Mouse (Mus musculus) small intestine, adult 2 months (tissue): ENCODE measurements at regions not wholly inside any gene's neighbourhood (a gene's known extent, or its start where the extent isn't known, plus 50 kb on each side); places are given as distances from the start of the nearest gene placed in this dataset.

ENCODE experiments used
- CTCF ChIP-seq: fragments of 200-500 bp; IDR thresholded peaks from 2 replicates; pipeline ENCODE4 v1.5.1; 2012; ENCODE audit warnings: low read depth, mild to moderate bottlenecking, control low read depth, inconsistent platforms, low read length, moderate library complexity, mixed read lengths; ENCODE audit not compliant: insufficient replicate concordance, insufficient read length; ENCODE audit errors: extremely low read depth
- POLR2A ChIP-seq: fragments of 200-500 bp; IDR thresholded peaks from 2 replicates; pipeline ENCODE4 v1.6.1; 2012; ENCODE audit warnings: low read depth, mild to moderate bottlenecking, control low read depth, inconsistent platforms, low read length, moderate library complexity

DNA sequence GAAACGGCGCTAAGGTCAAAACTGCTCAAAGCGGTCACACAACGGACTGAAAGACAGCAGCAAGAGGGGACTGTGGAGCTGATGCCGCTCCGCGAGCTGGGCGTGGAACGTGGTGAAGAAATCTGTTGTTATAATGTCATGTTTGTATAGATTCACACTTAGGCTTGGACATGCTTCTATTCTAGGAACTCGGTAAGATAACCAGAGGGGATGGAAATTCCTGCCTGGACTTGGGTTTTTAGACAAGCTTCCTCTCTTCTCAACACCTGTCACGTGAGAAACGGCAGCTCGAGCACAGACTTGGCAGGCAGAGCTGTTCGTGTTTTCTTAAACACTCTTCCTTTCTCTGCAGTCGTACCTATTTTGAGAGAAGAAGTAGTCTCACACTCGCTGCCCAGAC lies 307.5 kb downstream of the Ndfip2 start:
- TF ChIP-seq CTCF (no peak), POLR2A (no peak)
